Mouse (Mus musculus) retina, postnatal 1 day (tissue): ENCODE data around the gene Dock9.

Experiments used
- DNase-seq: peaks from one replicate; pipeline ENCODE4 v3.0.0-alpha.2; 2012

The Dock9 gene

GRCm38 (mm10) chr14:121617645-121618390 is 179.8 kb downstream of the Dock9 start:
- DNase-seq: no peak

DNA sequence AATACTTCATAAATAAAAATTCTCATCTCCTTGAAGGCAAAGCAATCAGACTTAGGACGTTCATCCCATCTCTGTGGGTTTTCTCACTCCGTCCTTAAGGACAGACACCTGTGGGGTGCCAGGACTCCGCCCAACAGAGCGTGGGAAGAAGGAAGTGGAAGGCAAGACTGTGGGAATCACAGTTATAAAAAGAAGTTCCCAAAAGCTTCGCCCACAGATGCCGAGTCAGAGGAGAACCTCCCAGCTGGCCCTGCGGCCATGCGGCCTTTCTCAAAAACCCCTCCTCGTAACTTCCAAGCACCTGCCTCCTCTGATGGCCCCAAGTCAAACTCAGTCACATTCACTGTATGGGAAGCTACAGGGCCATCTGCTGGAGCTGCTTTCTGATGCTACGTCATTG is 182.2 kb downstream of the Dock9 start:
- no peak for DNase-seq

DNA sequence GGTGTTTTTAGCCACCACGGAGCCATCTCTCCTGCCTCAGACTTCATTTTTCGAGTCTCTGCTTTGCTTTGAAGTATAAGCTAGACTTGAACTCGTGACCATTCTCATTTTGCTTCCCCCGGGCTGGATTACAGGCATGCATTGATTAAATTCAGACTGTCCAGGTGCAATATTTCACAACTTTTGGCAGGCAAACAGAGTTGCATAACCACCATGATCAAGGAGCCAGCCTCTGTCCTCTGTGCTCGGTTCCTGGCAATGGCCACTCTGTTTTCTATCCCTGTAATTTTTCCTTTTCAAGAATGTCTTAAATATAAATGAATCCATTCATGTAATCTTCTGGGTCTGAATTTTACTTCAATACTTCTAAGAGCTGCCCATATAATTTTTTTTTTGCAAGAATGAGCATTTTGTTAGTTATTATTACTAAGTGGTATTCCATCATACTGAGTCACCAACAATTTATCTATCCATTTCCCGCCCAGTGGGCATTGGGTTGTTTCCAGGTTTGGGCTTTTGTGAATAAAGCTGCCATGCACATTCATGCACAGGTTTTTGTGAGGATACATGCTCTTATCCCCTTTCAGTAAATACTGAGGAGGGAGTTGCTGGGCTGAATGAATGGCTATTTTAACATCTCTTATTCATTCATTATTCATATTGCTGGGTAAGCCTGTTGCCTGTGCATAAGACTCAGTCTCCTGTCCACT is 183.0 kb downstream of the Dock9 start:
- DNase-seq: no peak

GRCm38 (mm10) chr14:121613490-121613889 is 184.1 kb downstream of the Dock9 start:
- no peak for DNase-seq

DNA sequence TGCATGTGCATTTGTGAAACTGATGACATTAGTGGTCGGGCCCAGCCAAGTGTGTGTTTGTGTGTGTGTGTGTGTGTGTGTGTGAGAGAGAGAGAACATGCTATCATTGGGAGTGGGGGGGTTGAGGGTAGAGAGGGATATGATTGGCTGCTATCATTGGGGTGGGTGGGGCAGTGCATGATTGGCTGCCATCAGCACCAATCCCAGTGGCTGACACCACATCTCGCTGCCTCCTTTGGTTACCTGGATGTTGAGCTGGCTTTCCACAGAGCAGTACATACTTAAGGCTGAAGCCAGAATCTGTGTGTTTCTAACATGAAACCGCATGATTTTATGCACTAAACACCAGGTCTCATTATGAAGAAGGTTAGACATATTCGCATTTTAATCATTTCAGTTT is 184.7 kb downstream of the Dock9 start:
- DNase-seq: no peak

DNA sequence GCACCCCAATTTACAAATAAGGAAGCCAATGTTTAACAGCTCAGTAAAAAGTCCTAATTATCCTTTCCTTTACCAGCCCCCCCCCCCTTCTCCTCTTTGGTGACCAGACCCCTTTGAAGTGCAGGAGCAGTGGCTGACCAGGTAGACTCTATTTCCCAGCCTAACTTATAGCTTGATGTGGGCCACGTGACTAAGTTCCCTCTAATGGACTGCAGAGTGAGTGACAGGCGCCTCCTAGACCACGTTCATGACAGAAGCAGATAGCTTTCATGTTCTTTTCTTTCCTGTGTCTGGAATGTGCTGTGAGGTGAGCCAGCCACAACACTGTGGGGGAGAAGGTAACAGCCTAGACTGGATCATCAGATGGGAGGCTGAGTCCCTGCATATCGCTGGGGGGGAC is 186.1 kb downstream of the Dock9 start:
- DNase-seq: no peak

DNA sequence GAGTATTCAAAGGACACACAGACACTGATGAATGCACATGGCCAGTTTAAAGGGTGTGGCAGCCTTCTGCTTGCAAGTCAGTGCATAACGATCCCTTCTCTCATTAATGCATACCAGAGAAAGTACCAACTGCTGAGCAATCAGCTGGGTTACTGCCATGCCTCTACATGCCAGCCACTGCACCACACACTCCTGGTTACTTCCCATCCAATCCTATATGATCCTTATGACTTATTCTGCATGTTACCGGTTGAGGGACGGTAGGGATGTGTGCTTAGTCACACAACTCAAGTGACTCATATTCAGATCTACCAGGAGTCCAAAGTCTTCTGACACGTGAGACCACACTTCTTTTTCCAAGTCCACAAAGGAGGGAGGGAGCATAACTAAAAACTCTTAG is 186.5 kb downstream of the Dock9 start:
- no peak for DNase-seq

- no peak for DNase-seq
Observed at GRCm38 (mm10) chr14:121608522-121608921, 189.1 kb downstream of the Dock9 start.

DNA sequence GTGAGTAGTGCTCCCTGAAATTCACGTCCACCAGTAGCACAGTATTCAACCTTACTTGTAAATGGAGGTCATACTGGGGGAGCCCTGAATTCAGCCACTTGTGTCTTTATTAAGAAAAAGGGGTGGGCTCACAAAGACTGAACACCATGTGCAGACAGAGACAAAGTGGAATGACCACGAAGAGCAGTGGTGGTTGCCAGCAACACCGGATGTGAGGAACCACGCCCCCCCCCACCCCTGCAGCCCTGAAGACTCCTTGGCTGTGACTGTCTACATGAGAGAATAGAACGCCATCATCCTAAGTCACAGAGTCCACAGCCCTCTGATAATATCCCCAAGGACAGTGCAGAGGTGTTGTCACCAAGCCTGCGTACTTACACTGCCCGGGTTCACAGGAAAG is 191.2 kb downstream of the Dock9 start:
- no peak for DNase-seq

GRCm38 (mm10) chr14:121605260-121605659 is 192.4 kb downstream of the Dock9 start:
- no peak for DNase-seq

DNA sequence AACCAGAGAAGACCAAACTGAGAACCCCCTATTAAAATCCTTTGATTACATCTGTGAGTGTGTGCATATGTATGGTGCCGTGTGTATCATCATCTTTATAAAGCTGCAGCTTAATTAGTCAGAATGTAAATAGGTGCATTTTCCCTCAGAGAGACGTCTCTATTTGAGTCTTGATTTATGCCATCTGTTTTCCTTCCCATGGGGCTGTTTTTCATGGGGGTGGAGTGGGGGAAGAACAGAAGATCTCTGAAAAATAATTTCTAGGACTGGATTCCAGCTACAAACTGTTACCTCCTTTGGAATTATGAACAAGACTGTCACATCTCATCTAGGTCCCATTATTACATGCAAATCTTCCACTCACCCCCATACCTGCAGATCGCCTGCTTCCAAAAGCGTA is 193.1 kb downstream of the Dock9 start:
- no peak for DNase-seq

DNA sequence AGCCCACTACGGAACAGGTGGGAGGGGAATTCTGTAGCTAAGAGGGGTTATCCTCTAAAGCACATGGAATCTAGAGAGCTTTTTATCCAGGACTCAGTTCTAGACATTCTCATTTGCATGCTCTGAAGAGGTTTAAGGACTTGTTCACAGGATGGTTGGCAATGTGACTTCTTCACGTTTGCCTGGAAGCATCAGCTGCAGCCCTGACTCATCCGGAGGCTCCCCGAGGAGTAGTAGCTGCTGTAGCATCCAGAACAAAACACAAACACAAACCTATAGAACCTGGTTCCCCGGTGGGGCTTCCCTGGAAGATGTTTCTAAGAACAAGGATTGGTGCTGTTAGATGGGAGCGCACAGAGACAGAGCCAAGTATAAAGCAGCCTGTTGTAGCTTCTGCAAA is 195.0 kb downstream of the Dock9 start:
- no peak for DNase-seq

- DNase-seq: no peak
Observed at GRCm38 (mm10) chr14:121600538-121600937, 197.1 kb downstream of the Dock9 start.

DNA sequence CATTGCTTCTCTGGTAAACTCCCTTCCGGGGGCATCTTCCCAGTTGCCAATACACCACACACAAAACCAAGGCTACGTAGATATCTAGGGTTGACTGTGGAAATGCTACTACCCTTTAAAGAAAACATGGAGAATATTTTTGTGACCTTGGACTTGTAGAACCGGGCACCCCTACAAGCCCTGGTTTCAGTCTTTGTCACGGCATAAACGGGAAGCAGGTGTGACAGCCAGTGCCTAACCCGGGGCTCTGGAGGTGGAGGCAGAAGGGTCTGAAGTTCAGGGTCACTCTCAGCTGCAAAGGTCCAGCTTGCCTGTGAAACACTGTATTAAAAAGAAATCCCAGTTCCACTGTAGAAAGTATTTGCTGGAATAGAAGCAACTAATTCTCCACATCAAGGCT is 200.6 kb downstream of the Dock9 start:
- no peak for DNase-seq

DNA sequence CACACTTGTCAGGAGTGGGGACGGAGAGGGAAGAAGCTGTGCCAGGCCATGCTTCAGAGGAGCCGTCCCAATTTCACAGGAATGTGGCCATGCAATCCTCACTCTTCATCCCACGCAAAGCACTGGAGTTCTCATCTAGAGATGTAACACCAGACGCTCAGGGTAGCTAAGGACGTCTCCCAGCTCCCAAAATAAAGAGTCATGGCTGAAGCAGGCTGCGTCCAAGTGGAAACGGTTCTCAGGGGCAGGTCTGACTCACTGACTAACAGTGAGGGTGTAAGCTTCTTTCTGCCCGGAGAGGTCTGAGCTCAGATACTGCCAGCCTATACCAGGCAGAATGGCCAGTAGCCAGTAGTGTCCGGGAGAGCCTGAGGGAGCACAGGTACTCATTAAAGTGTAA is 201.0 kb downstream of the Dock9 start:
- no peak for DNase-seq

DNA sequence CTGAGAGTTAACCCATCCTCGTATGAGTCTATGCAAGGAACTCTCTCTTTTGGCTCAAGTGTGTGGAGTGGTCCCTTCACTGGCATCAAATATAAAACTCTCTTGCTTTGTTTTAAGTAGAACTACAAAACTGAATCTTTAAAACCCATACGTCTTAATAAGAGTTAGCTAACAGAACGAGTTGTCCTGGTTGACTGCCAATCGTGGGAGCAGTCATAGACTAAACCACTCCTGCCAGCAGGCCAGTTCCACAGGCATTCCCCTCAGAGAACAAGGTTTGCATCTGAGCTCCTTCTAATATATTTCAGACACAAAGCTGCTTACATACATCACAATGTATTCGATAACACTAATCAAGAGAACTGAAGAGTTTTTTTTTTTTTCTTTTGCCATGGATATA is 203.0 kb downstream of the Dock9 start:
- DNase-seq: no peak

DNA sequence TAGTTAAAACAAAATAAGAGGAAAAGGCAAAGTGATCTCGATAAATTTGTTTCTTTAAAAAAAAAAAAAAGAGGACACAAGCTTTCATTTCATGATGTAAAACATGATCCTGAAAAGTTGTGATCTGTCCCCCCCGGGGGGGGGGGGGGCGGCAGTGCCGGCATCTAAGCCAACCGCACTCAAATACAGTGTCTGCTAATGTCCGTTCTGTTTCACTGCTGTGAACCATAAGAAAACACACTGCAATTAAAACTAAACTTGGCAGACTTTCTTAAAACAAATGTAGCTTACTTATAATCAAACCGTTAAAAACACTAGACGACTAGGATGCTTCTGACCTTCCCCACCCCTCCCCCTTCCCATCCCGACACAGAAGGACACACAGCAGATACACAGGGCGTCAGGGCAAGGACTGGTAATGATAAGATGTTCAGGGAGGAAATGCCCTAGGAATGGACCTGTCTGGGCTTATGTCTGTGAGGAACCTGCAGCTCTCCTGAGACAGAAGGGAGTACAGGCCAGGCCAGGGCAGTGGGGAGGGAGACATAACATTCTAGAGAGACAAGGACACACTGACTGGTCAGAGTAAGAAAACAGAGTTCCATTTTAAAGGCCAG is 204.2 kb downstream of the Dock9 start:
- DNase-seq: no peak

DNA sequence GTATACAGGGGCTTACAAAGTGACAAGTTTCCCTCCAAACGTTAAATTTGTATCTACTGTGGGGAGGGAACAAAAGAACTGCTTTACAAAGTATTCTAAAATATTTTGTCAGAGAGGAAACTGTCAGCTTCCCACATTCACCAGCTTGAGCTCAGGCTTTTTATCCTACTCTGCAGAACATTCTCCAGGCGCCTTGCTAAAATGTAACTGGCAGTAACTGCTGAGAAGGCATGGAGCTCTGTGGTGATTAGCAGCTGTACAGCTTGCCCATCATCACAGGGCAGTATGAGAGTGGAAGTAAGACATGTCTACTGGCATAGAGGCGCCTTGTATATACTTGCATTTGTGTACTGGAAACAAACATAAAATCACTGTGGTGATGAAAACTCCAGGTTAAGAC is 204.7 kb downstream of the Dock9 start:
- DNase-seq: peak; percentile 26

DNA sequence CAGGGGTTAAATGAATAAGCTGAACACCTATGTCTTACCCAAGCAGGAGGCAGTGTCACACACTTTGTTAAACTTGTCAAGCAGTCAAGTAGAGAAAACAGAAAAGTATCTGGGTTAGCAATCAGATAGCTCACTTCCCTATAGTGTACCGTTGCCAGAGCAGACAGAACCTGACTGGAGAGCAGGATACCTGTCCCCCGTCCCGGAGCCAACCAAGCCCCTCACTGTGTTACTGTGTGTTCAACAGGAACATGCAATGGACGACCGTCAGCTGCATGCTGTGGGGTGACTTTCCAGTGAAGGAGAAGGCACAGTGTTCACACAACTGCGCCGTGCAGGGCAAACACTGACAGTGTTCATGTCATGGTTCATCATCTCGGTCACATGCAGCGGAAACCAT is 205.3 kb downstream of the Dock9 start:
- DNase-seq: no peak

- DNase-seq: peak; percentile 82
Observed at GRCm38 (mm10) chr14:121589097-121589725, 208.4 kb downstream of the Dock9 start.

DNA sequence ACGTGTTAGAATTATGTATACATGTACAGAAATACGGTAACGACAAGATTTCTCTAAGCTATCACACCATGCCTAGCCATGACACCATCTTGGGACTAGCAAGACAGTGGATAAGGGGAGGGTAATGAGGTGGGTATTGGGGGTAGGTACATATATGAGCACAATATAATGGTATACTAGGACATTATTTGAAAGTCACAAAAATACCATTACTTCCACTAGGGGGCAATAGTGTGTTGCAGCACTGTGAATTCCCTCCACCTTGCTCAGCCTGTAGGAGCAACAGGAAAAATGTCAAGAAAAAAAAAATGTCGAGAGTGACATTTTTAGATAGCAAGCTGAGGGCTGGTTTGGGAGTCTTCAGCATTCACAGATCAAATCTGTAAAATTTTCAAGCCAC is 209.2 kb downstream of the Dock9 start:
- peak; percentile 73 for DNase-seq

DNA sequence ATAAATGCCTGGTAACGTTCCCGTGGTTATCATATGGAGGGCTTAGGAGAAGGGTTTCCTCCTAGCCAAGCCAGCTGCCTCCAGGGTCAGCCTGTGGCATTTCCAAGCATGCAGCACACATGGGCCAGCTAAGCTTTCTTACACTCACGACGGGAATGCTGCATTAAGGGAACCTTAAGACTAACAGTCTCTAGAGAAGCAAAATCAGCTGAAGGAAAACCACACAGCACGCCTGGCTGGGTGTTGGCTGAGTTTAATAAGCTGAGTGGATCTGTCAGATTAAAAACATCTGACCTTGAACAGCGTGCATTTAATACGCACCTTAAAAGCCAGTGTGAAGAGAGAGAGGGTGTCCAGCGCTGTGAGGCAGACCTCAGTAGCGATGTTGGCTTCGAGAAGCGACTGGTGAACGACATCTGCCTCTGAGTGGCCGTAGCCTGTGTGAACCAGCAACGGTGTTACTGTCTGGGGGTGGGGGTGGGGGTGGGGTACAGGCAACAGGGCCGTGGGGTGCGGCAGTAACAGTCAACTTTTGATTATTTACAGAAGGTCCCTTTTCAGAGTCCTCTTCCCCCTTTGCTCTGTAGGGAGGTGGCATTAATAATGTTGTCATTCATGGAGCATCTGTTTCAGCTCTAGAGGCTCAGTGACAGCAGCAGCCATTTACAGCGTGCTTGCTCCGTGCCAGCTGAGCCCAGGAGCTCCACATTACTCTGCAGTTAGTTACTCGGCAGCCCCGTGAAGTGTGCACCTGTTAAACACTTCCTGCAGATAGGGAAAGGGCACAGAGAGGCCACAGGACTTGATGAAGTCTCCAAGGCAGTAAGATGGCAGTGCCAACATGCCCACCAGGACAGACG is 211.5 kb downstream of the Dock9 start:
- peak; percentile 39 for DNase-seq

- peak; percentile 67 for DNase-seq
Observed at GRCm38 (mm10) chr14:121579055-121579454, 218.6 kb downstream of the Dock9 start.
